Mouse (Mus musculus): ENCODE measurements at regions not wholly inside any gene's neighbourhood (a gene's known extent, or its start where the extent isn't known, plus 50 kb on each side); places are given as distances from the start of the nearest gene placed in this dataset.

DNA sequence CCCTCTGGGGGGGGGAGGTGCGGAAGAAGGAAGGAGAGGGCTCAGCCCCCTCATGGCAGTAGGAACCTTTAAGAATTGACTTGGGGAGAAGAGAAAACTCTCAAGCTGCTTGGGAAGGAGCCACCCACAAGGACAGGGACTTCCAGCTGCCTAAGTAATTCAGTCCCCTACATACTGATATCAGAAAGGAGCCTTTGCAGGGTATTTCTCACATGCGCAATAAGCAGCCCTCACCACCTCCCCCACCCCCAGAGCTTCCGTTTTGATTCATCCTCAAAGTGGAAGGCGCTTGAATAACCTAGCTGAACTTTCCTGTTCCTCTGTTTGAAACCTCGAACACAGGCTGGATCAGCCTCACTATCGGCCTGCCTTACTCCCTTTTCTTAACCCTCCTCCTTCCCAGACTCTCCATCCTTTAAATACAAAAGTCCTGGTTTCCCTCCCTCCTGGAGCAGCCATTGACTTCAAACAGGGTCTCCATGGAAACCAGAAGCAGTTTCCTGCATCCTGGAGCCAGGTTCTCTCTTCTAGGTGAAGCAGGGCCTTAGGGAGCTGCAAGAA is 104.5 kb upstream of the Gap43 start:
- TF ChIP-seq SIN3A (IDR thresholded peaks at IDR 0.05; ENCODE audit: low read length) (no peak), SMC3 (IDR thresholded peaks at IDR 0.05; ENCODE audit: low read depth, low read length) (no peak), POLR2A (IDR thresholded peaks at IDR 0.05; ENCODE audit: low read depth, low read length) (no peak), NELFE (IDR thresholded peaks at IDR 0.05; ENCODE audit: low read depth, low read length) (no peak), CTCF (conservative IDR thresholded peaks at IDR 0.05 in 1 of 2, IDR thresholded peaks at IDR 0.05 in 1 of 2; ENCODE audit: low read depth in 2 of 2, low read length in 2 of 2) (no peak)
